Mouse (Mus musculus) spleen, adult 2 months (tissue): ENCODE measurements around the gene Olfr155. TPM values are rescaled to one million over a fixed set of nuclear protein-coding genes. Genes with fewer than 3 reads are reported as not detected.

Experiments used
- DNase-seq, 2 experiments: peaks; one replicate each; pipeline versions ENCODE4 v3.0.0 to v3.0.0-alpha.2; 2012 to 2021; ENCODE audit warnings: low spot score in 2 of 2, low read depth in 1 of 2
- H3K27ac ChIP-seq: fragments of 200-500 bp; 2 replicates; pipeline ENCODE4 v1.5.1; 2012; ENCODE audit warnings: low read length, inconsistent platforms; ENCODE audit not compliant: insufficient read depth
- H3K27me3 ChIP-seq: fragments of 200-500 bp; 2 replicates; pipeline ENCODE4 v1.6.1; 2012; ENCODE audit warnings: mild to moderate bottlenecking, moderate library complexity, low read length, inconsistent platforms; ENCODE audit not compliant: control insufficient read depth, insufficient read depth
- H3K36me3 ChIP-seq: fragments of 200-500 bp; 2 replicates; pipeline ENCODE4 v1.6.1; 2012; ENCODE audit warnings: mild to moderate bottlenecking, low read length, inconsistent platforms; ENCODE audit not compliant: control insufficient read depth, insufficient read depth
- H3K4me1 ChIP-seq: fragments of 200-500 bp; 2 replicates; pipeline ENCODE4 v1.6.1; 2011; ENCODE audit warnings: inconsistent platforms; ENCODE audit not compliant: control insufficient read depth, insufficient read depth, insufficient read length
- H3K4me3 ChIP-seq: fragments of 200-500 bp; 2 replicates; pipeline ENCODE4 v1.5.1; 2011; ENCODE audit warnings: mild to moderate bottlenecking, inconsistent platforms; ENCODE audit not compliant: insufficient read depth, insufficient read length; ENCODE audit errors: extremely low read depth
- CTCF ChIP-seq: fragments of 200-500 bp; IDR thresholded peaks from 2 replicates; pipeline ENCODE4 v1.5.1; 2011; ENCODE audit warnings: mild to moderate bottlenecking, inconsistent platforms; ENCODE audit not compliant: insufficient read depth, insufficient read length, insufficient replicate concordance; ENCODE audit errors: extremely low read depth
- POLR2A ChIP-seq: fragments of 200-500 bp; IDR thresholded peaks from 2 replicates; pipeline ENCODE4 v1.6.1; 2011; ENCODE audit warnings: low read depth, low read length, inconsistent platforms
- WGBS: fragments of 180-500 bp; shearing (Covaris S2); methylation state at CpG from one replicate; pipeline ENCODE4 v1.1.7; 2018; 5-methylcytosine and 5-hydroxymethylcytosine counted together
- polyA plus RNA-seq: library from polyadenylated mRNA; depleted of rRNA; stranded (reverse); fragments of >200 nt; gene quantifications from 2 replicates; pipeline ENCODE4 v1.2.3, GENCODE M21; 2012; rRNA removed

Gene Olfr155
- not detected in 2 replicates for polyA plus RNA-seq

DNA sequence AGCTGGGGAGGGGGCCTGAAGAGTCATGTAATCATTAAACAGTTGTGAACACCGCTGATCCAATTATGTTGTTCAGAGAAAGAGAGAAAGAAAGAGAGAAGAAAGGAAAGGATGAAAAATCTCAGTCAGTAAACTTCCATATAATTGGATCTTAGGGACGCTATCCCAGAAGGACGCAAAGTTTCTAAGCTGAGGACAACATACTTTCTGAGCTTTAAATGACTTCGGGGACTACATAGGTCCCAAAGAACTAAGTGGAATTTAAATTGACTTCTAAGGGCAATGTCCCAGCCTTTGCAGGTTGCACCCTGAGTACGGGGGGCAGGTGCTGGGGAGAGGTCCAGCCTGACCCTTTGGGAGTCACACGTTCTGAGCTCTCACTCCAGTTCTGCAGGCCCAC, at the start of gene Olfr155:
Gene Olfr155 (plus strand): TSS at position 301 of the 400 bp plus-strand sequence.
- H3K4me3 ChIP-seq = no peak within 1 kb of the TSS
- no peaks in the 10 kb centered on the region for H3K4me1 ChIP-seq
- H3K27ac ChIP-seq = no peak within 1 kb of the TSS
- H3K36me3 ChIP-seq = no peaks in the 10 kb centered on the region
- WGBS = 87% methylated on average over 6 of the region's 6 CpGs
- no peak for DNase-seq
- no peaks in the 10 kb centered on the region for H3K27me3 ChIP-seq
- TF ChIP-seq CTCF (no peak), POLR2A (no peak)

DNA sequence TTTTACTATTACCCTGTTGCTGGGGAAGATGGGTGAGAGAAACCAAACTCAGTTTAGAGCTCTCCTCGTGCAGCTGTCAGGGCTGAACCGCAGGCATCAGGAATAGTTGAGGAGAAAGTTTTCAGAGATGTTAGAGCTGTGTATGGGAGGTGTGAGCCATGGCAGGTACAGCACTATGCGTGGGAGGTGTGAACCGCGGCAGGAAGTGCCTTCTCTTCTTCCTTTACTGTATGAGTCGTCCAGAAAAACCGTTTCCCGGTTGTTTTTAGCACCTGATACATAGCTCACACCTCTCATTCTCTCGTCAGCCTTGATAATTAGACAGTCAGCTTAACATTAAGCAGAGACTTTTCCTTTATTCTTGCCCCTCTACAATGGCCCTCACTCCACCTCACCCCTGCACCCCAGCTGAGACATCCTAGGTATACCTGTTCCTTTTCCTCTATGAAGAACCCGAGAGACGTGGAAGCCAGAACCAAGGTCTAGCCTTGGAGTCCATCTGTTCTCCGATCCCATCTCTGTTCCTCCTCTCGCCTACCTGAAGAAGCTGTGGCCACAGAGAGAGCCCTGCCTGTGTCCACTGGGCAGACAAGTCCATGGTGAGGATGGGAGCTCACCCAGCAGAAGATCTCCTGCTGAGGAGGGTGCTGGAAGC, 28.3 kb upstream of the Olfr155 start:
- peak in 1 of 2 experiments; percentile 7 for DNase-seq
- Histone ChIP-seq H3K36me3 (no peaks in the 10 kb centered on the region), H3K27me3 (no peaks in the 10 kb centered on the region), H3K4me1 (no peaks in the 10 kb centered on the region), H3K4me3 (no peak overlapping the region), H3K27ac (no peak overlapping the region)
- WGBS = 59% methylated on average over 13 of the region's 13 CpGs
- no peak for TF ChIP-seq CTCF
- no peak for TF ChIP-seq POLR2A

DNA sequence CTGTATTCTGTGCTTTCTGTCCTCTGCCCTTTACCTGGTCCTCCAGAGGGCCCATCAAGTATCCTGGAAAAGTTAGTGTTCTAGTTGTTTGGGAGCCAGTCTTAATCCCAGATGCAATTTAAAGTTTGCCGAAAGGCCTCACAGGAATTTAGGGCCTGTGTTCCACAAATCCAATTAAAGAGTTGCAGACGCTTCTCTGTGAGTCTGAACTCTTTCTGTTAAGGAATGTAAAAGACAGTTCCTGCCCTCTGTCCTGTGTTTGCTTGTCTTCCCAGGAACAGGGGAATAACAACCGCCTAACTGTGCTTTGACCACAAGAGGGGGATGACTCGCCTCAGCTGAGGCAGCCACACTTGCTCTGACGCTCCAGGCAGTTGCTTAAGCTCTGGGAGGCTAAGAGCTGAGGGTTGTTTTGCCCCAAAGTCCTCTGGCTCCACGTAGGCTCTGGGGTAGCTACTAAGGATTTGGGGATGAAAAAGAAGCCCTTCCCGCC, 27.5 kb upstream of the Olfr155 start, which contains the start of gene Olfr156:
Gene Olfr156 (minus strand): TSS at position 51 of the 493 bp plus-strand sequence.
- no peaks in the 10 kb centered on the region for H3K27me3 ChIP-seq
- H3K4me1 ChIP-seq = no peaks in the 10 kb centered on the region
- H3K36me3 ChIP-seq = no peaks in the 10 kb centered on the region
- no peak for DNase-seq
- H3K4me3 ChIP-seq = no peak within 1 kb of the TSS
- TF ChIP-seq POLR2A = no peak
- TF ChIP-seq CTCF = no peak
- WGBS = 51% methylated on average over 7 of the region's 7 CpGs
- no peak within 1 kb of the TSS for H3K27ac ChIP-seq

DNA sequence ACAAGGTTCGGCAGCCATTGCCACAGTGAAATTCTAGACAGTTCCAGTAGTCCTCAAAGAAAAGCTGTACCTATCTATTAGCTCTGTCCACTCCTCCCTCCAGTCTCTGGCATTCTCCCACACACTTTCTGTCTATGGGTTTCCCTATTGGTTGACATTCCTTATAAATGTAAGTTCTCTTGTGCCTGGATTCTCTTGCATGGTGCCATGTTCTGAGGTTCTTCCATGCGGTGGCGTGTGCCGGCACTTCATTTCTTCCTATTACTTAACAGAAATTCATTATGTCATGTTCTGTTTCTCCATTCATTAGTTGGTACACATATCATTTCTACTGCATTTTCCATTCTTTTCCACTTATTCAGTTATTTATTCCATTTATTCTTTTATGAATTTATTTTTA, 22.6 kb upstream of the Olfr155 start:
- TF ChIP-seq CTCF (no peak), POLR2A (no peak)
- Histone ChIP-seq H3K36me3 (no peaks in the 10 kb centered on the region), H3K4me3 (no peak overlapping the region), H3K27ac (no peak overlapping the region), H3K27me3 (no peaks in the 10 kb centered on the region), H3K4me1 (no peaks in the 10 kb centered on the region)
- 91% methylated on average over 4 of the region's 4 CpGs for WGBS
- no peak for DNase-seq

DNA sequence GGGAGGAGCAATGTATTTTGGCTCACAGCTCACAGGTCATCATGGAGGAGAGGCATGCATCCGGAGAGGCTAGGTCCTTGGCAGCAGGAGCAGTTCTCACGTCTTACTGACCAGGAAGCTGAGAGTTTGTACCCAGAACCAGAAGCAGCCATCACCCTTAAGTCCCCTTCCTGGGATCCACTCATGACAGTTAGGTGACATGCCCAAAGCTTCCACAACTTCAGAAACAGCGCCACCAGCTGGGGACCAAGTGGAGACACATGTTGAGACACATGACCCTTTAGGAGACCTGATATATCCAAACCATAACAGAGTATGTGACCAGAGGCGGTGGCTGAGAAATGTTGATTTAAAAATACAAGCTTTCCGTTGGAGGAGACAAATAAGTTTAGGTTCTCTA, 19.3 kb upstream of the Olfr155 start:
- no peak overlapping the region for H3K4me3 ChIP-seq
- H3K4me1 ChIP-seq = no peaks in the 10 kb centered on the region
- WGBS = 74% methylated on average over 5 of the region's 5 CpGs
- no peak overlapping the region for H3K27ac ChIP-seq
- H3K27me3 ChIP-seq = no peaks in the 10 kb centered on the region
- DNase-seq = peak in 1 of 2 experiments; percentile 1
- TF ChIP-seq CTCF (no peak), POLR2A (no peak)
- H3K36me3 ChIP-seq = no peaks in the 10 kb centered on the region

DNA sequence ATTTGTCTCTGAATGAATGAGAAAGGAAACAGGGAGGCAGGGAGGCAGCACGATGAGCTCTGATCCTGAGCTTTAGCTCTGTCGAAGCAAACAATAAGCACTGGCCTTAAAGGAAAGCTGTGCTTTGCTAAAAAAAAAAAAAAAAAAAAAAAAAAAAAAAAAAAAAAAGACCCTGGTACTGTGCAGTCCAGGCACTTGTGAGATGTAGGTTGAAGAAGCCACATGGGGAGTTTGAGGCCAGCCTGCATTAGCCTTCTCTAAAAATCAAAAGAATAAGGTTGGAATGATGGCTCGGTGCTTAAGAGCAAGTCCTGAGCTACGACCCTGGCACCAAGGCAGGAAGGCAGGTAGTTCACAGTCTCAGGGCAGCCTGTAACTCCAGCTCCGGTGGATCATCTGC, 17.6 kb upstream of the Olfr155 start:
- no peaks in the 10 kb centered on the region for H3K27me3 ChIP-seq
- no peaks in the 10 kb centered on the region for H3K36me3 ChIP-seq
- no peaks in the 10 kb centered on the region for H3K4me1 ChIP-seq
- TF ChIP-seq POLR2A = no peak
- TF ChIP-seq CTCF = no peak
- no peak for DNase-seq
- 55% methylated on average over 5 of the region's 5 CpGs for WGBS
- no peak overlapping the region for H3K27ac ChIP-seq
- no peak overlapping the region for H3K4me3 ChIP-seq

DNA sequence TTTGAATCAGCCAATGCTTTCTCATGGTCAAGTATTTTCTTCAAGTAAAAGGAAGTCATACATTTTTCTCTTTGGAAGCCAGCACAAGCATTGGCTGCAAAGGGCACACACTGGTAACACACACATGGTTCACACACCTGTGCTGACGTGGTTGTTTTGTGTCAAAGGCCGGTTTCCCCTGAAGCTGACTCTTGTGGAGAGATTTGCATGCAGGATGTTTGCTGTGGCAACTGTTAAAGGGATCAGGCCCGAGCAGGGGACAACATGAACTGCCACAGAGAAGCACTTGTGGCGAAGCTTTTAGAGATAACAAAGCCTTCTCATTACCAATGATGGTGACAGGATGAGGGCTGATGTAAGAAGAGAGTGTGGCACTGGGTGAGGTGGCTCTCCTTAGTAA, 16.6 kb upstream of the Olfr155 start:
- no peaks in the 10 kb centered on the region for H3K4me1 ChIP-seq
- WGBS = 58% methylated on average over 4 of the region's 4 CpGs
- H3K36me3 ChIP-seq = no peaks in the 10 kb centered on the region
- TF ChIP-seq CTCF (no peak), POLR2A (no peak)
- H3K27ac ChIP-seq = no peak overlapping the region
- no peaks in the 10 kb centered on the region for H3K27me3 ChIP-seq
- no peak for DNase-seq
- H3K4me3 ChIP-seq = no peak overlapping the region
